Mouse (Mus musculus): ENCODE measurements around the gene Fry.

GRCm38 (mm10) chr5:150166811-150167210 is 48.4 kb downstream of the Fry start:
- TF ChIP-seq CTCF (IDR thresholded peaks at IDR 0.05) (no peak), POLR2A (IDR thresholded peaks at IDR 0.05; ENCODE audit: insufficient read depth, low read depth, low read length) (no peak)
